Mouse (Mus musculus): ENCODE measurements around the gene Flvcr1. TPM values are rescaled to one million over a fixed set of nuclear protein-coding genes. Genes with fewer than 3 reads are reported as not detected.

Flvcr1 gene
- polyA plus RNA-seq, 1 experiment from 2014 or later, result 6.4 TPM

DNA sequence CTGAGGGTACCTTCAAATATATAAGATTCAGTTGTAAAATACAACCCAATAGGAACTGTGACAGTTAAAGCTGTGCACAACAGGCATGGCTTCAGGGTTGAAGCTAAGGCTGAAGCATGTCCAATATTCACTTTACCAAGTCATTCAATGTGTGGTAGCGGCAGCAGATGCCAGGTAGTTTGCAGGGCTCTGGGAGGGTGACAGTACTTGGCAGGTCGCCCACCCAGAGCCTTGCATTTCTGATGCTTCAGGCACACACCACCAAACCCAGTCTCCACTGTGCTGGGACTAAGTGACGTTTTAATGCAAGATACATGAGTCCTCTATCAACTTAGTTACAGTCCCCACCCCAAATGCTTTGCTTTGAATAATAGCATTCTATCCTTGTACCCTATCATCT, 25.3 kb downstream of the Flvcr1 start:
- peaks cover 14% of the 10 kb centered on the region for H3K36me3 ChIP-seq (ENCODE audit: poor library complexity, severe bottlenecking)
- no peak overlapping the region for H3K4me2 ChIP-seq
- no peak overlapping the region for H3K27ac ChIP-seq
- no peak for ATAC-seq
- H3K9ac ChIP-seq, result no peak overlapping the region
- H3K27me3 ChIP-seq, result no peaks in the 10 kb centered on the region
- H3K9me3 ChIP-seq (replicated peaks), result 0 out of 2 replicates have a peak, but pooled peaks cover 6% of the 10 kb centered on the region
- peaks cover 1% of the 10 kb centered on the region for H3K4me1 ChIP-seq
- H3K4me3 ChIP-seq, result no peak overlapping the region
- 73% methylated on average over 3 of the region's 3 CpGs for WGBS

DNA sequence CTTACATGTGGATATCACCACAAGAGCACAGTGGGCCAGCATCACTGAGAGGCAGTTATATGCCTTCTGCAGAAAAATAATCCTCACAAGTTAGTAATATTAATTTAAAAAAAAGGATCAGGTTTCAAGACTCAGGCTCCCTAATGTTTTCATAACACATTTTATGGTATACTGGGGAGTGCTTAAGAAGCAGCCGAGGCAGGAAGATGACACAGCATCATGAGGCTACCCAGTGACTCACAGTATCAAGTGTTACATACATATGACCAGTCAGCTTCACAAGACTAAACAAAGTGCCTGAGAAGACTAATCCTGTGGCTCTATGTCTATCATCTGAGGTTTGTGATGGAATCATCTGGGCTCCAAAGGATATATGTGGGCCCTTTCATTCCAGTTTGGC, 27.9 kb downstream of the Flvcr1 start:
- H3K4me3 ChIP-seq, result no peak overlapping the region
- no peak overlapping the region for H3K4me2 ChIP-seq
- H3K4me1 ChIP-seq, result peaks cover 6% of the 10 kb centered on the region
- 86% methylated on average over 1 of the region's 1 CpGs for WGBS
- no peaks in the 10 kb centered on the region for H3K27me3 ChIP-seq
- no peak overlapping the region for H3K9ac ChIP-seq
- no peaks in the 10 kb centered on the region for H3K36me3 ChIP-seq (ENCODE audit: poor library complexity, severe bottlenecking)
- H3K9me3 ChIP-seq (replicated peaks), result 0 out of 2 replicates have a peak, but pooled peaks cover 6% of the 10 kb centered on the region
- no peak for ATAC-seq
- no peak overlapping the region for H3K27ac ChIP-seq

DNA sequence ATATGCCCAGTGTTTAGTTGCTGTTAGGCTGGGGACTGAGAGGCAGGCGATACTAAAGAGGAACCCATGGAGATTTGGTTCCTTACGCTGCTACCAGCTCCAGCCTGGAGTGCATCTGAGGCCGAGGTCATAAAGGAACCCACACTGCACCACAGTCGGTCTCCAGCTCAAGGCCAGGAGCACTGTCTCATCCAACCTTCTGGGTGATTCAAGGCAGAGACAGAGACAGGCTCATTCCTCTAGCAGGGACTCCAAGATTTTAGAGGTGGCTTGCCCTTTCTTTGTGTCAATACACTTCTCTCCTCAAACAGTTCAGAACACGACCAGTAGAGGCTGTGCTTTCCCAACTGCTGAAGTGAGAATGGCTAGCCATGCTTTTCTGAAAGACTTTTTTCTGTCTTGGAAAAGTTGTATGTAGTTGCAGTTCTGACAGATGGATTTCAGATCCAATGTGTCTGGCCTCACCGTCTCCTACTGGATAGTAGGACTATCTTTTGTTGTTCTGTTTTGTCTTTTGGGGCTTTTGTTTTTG, 29.5 kb downstream of the Flvcr1 start:
- Histone ChIP-seq H3K27ac (no peak overlapping the region), H3K9me3 (replicated peaks) (0 out of 2 replicates have a peak, but pooled peaks cover 6% of the 10 kb centered on the region), H3K27me3 (no peaks in the 10 kb centered on the region), H3K4me3 (no peak overlapping the region), H3K36me3 (ENCODE audit: poor library complexity, severe bottlenecking) (no peaks in the 10 kb centered on the region), H3K9ac (no peak overlapping the region), H3K4me1 (peaks cover 6% of the 10 kb centered on the region), H3K4me2 (no peak overlapping the region)
- WGBS, result 79% methylated on average over 6 of the region's 6 CpGs
- ATAC-seq, result no peak

DNA sequence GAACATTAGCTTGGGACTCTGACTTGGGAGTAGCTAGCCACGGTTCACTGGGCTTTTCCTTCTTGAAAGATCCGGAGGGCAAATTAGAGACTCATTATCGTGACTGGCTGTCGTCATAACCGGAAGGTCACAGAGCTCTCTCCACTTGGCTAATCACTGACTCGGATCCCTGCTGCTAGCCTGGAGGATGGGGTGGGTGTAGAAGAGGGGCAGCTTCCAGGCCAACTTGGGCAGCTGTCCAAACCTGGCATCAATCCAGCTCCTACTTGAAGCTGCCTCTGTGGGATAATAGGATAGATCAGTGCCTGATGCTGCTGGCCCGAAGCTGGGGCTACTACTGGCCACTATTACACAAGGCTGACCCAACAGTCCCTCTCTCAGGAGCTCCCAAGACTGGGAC, 30.4 kb downstream of the Flvcr1 start:
- Histone ChIP-seq H3K27me3 (no peaks in the 10 kb centered on the region), H3K27ac (no peak overlapping the region), H3K4me2 (no peak overlapping the region), H3K9ac (no peak overlapping the region), H3K4me3 (no peak overlapping the region), H3K36me3 (ENCODE audit: poor library complexity, severe bottlenecking) (no peaks in the 10 kb centered on the region), H3K9me3 (replicated peaks) (0 out of 2 replicates have a peak, but pooled peaks cover 6% of the 10 kb centered on the region), H3K4me1 (peaks cover 6% of the 10 kb centered on the region)
- 53% methylated on average over 7 of the region's 7 CpGs for WGBS
- ATAC-seq, result 0 out of 2 replicates have a peak, but pooled peaks have one; percentile 6

DNA sequence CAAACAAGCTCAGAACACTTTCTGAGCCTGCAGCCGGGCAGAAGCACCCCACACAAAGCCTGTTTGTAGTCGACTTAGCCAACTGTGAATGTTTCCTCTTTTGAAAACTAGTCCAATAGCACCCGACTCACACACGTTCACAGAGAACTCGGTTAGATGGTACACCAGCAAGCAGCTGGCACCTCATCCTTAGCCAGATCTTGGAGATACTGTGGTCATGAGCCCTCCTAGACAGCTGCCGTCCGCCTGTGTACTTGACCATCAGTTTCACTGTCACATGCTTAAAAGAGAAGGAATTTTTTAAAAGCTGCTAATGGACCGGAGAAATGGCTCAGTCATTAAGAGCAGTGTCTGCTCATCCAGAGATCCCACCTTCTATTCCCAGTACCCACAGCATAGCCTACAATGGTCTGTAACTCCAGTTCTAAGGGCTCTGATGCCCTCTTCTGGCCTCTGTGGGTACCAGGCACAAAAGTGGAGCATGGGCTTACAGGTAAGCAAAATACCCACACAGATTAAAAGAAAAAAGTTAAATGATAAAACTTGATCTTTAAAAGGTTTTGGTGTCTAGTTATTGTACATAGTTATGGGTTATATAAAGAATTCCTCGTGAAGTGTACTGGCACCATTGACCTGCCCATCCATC, 36.4 kb downstream of the Flvcr1 start:
- no peaks in the 10 kb centered on the region for H3K9me3 ChIP-seq (replicated peaks)
- 79% methylated on average over 9 of the region's 9 CpGs for WGBS
- H3K4me1 ChIP-seq, result no peaks in the 10 kb centered on the region
- no peak for ATAC-seq
- H3K4me3 ChIP-seq, result no peak overlapping the region
- H3K9ac ChIP-seq, result no peak overlapping the region
- no peak overlapping the region for H3K27ac ChIP-seq
- H3K27me3 ChIP-seq, result no peaks in the 10 kb centered on the region
- no peak overlapping the region for H3K4me2 ChIP-seq
- H3K36me3 ChIP-seq (ENCODE audit: poor library complexity, severe bottlenecking), result no peaks in the 10 kb centered on the region

DNA sequence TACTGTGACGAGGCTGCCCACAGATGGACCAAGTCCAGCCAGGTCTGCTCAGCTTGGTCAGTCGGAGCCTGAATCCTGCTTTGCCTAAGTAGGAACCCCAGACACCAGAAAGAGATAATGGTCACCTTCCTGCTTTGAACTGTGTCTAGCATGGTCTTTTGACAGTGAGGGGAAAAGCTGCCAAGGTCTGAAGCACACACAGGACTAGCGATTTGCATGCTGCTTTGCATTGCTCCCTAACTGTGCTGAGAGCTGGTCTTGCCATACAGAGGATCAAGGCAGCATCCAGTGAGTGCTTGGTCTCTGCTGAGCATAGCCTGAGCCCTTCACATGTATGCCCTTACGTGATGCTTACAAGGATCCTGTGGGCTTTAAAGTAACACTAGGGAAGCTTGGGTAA, 44.5 kb downstream of the Flvcr1 start:
- no peak overlapping the region for H3K27ac ChIP-seq
- 83% methylated on average over 4 of the region's 4 CpGs for WGBS
- H3K4me3 ChIP-seq, result no peak overlapping the region
- H3K4me1 ChIP-seq, result peaks cover 20% of the 10 kb centered on the region
- H3K36me3 ChIP-seq (ENCODE audit: poor library complexity, severe bottlenecking), result no peaks in the 10 kb centered on the region
- no peak for ATAC-seq
- H3K9me3 ChIP-seq (replicated peaks), result no peaks in the 10 kb centered on the region
- H3K27me3 ChIP-seq, result no peaks in the 10 kb centered on the region; the same call in 1 of the 2 replicates
- H3K4me2 ChIP-seq, result no peak overlapping the region
- H3K9ac ChIP-seq, result no peak overlapping the region

DNA sequence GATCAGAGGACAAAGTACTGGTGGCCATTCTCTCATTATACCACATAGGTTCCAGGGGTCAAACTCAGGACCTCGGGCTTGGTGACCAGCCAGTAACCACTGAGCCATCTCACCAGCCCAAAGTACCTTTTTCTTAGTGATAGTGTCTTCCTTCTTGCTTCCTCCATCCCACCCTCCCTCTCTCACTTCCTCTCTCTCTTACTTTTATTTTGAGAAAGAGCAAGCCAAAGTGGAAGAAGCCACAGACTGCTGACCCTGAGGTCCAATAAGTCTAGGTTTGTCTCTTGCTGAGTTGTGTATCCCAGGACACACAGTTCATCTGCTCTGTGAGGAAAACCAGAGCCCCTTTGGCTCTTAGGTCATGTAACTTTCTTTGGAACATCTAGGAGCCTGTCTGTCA, 45.5 kb downstream of the Flvcr1 start:
- Histone ChIP-seq H3K9ac (no peak overlapping the region), H3K9me3 (replicated peaks) (no peaks in the 10 kb centered on the region), H3K4me2 (no peak overlapping the region), H3K27me3 (no peaks in the 10 kb centered on the region; the same call in 1 of the 2 replicates), H3K4me3 (no peak overlapping the region), H3K27ac (no peak overlapping the region), H3K36me3 (ENCODE audit: poor library complexity, severe bottlenecking) (peaks cover 4% of the 10 kb centered on the region; the same call in 1 of the 2 replicates), H3K4me1 (peaks cover 29% of the 10 kb centered on the region)
- WGBS, result 90% methylated on average over 1 of the region's 1 CpGs
- no peak for ATAC-seq

DNA sequence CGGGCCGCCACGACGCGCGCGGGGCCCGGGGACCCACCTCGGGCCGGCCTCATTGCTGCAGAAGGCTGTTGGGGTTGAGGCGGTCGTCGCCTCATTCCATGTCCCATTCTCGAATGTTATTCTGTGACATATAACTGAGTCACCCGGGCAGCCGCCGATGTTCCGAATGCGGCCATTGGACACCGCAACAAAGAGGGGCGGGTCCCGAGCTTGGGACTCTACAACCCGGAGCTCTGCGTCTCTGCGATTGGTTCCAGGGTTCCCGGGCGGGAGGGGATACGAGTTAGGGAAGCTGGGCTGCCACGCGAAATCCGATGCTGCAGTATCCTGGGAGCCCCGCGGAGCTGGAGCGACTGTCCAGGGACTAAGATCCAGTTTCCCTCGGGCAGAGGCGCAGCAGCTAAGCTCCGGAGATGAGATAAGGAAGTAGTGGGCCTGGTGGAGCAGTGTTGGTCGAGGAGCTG, 46.8 kb downstream of the Flvcr1 start, which contains the start of gene Vash2:
Gene Vash2, minus strand, starts transcription at position 197 of the 464 bp plus-strand sequence.
- Histone ChIP-seq H3K27me3 (no peaks in the 10 kb centered on the region; the same call in 1 of the 2 replicates), H3K27ac (peak within 1 kb of the TSS; percentile 96), H3K4me3 (peak within 1 kb of the TSS; percentile 62), H3K9me3 (replicated peaks) (no peaks in the 10 kb centered on the region), H3K4me1 (peaks cover 37% of the 10 kb centered on the region), H3K9ac (peak within 1 kb of the TSS; percentile 93), H3K4me2 (peak within 1 kb of the TSS; percentile 87), H3K36me3 (ENCODE audit: poor library complexity, severe bottlenecking) (peaks cover 17% of the 10 kb centered on the region)
- under 1% methylated on average over 36 of the region's 38 CpGs for WGBS
- peak; percentile 99 for ATAC-seq

DNA sequence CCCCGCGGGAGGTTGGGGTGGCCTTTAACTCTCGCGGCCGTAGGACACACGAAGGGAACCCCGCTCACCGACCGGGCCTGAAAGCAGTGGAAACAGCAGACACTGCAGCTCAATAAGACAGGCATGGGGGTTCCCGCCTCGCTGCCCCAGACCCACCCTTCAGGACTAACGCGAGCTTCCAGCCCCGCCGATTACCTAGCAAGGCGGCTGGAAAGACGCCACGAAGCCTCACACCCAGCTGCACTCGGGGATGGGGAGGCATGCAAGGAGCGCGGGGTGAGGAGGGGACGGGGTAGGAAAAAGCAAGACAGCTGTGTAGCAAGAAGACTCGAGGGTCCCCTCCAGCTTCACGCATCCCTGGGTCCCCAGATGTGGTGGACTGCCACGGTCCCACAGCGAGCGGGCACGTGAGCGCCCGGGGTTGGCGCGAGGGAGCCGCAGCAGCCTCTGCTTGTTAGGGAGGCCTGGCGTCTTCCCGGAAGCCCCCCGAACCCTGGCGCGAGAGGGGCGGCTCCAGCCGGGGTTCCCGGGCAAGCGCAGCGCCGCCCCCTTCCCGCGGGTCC, 47.4 kb downstream of the Flvcr1 start:
- Histone ChIP-seq H3K9me3 (replicated peaks) (no peaks in the 10 kb centered on the region), H3K27ac (peak overlapping the region; percentile 96), H3K4me3 (peak overlapping the region; percentile 62), H3K9ac (peak overlapping the region; percentile 93), H3K4me1 (peaks cover 37% of the 10 kb centered on the region), H3K36me3 (ENCODE audit: poor library complexity, severe bottlenecking) (peaks cover 22% of the 10 kb centered on the region), H3K27me3 (no peaks in the 10 kb centered on the region; the same call in 1 of the 2 replicates), H3K4me2 (peak overlapping the region; percentile 87)
- under 1% methylated on average over 45 of the region's 46 CpGs for WGBS
- ATAC-seq, result peak; percentile 76

- Histone ChIP-seq H3K9ac (peak overlapping the region; percentile 93), H3K27me3 (no peaks in the 10 kb centered on the region; the same call in 1 of the 2 replicates), H3K4me3 (peak overlapping the region; percentile 62), H3K27ac (peak overlapping the region; percentile 96), H3K9me3 (replicated peaks) (no peaks in the 10 kb centered on the region), H3K4me1 (peaks cover 41% of the 10 kb centered on the region), H3K36me3 (ENCODE audit: poor library complexity, severe bottlenecking) (peaks cover 28% of the 10 kb centered on the region), H3K4me2 (peak overlapping the region; percentile 87)
- ATAC-seq, result peak; percentile 9; the same call in 1 of the 2 replicates
- 0% methylated on average over 20 of the region's 22 CpGs for WGBS
Observed at GRCm38 (mm10) chr1:190978001-190978400, 48.0 kb downstream of the Flvcr1 start.

- Histone ChIP-seq H3K36me3 (ENCODE audit: poor library complexity, severe bottlenecking) (peaks cover 38% of the 10 kb centered on the region), H3K9me3 (replicated peaks) (no peaks in the 10 kb centered on the region), H3K9ac (peak overlapping the region; percentile 93), H3K4me1 (peaks cover 49% of the 10 kb centered on the region), H3K4me3 (peak overlapping the region; percentile 62), H3K27me3 (no peaks in the 10 kb centered on the region; the same call in 1 of the 2 replicates), H3K27ac (peak overlapping the region; percentile 25; the same call in 1 of the 2 replicates), H3K4me2 (peak overlapping the region; percentile 87)
- 59% methylated on average over 11 of the region's 11 CpGs for WGBS
- ATAC-seq, result no peak
Observed at GRCm38 (mm10) chr1:190976887-190977573, 48.9 kb downstream of the Flvcr1 start.
